Mouse (Mus musculus) 3134 (cell line): Measurements from ENCODE around the gene Glt6d1.
"Not testable (repeated sequence)": the region's sequence is repeated elsewhere in the genome, so short reads cannot be mapped to it uniquely, and the experiment has no call there.

ENCODE experiments used
- DNase-seq: peaks from one replicate; pipeline ENCODE4 v3.0.0-alpha.2; 2011; ENCODE audit warnings: low spot score; ENCODE audit not compliant: insufficient read length; ENCODE audit errors: extremely low read depth

The Glt6d1 gene

DNA sequence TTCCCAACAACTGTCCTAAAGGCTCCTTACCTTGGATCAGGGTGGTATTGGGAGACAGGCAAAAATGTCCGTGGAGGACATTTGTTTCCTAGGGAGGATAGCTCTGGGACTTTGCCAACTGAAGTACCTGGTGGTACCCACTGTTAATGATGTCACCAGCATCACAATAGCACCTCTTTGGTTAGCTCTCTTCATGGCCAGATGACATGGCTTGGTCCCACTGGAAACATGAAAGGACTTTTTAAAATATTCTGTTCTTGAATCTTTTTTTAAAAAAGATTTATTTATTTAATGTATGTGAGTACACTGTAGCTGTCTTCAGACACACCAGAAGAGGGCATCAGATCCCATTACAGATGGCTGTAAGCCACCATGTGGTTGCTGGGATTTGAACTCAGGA lies at the start of gene Glt6d1:
Gene Glt6d1, minus strand, starts transcription at position 101 of the 400 bp plus-strand sequence.
- not testable (repeated sequence) for DNase-seq

DNA sequence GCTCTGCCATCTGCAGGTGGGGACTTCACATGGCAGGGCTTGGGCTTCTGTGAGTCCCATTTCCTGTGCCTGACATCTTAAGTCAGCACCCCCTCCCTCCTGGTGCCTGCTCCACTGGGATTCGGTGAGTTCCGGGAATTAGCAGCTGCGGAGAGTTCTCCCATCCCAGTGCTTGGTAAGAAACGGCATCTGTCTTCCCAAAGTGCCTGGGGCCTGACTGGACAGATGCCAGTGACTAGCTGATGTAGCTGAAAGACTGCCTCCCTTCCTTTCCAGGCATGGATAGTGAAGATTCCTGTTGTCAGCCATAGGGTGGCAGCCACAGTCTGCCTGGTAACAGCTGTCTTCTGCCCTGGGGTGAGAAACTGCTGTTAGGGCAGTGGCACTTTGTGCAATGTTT lies 49.8 kb upstream of the Glt6d1 start:
- peak; percentile 39 for DNase-seq

DNA sequence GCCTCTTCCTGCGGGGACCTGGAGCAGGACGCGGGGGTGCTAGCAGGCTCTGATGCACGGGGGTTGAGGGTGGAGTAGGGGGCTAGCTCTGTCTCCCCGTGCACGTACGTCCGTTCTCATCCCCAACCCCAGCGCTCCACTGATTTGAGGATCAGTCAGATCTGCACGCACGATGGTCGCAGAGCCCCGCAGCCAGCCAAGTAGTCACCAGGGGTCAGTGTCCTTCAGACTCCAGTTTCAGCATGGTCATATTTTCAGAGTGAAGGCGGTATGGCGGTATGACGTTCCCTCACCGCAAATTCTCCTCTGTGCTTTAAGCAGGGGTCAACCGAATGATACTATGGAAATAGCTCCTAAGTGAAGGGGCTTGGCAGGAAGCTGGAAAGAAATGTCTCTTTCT lies 48.6 kb upstream of the Glt6d1 start:
- no peak for DNase-seq

DNA sequence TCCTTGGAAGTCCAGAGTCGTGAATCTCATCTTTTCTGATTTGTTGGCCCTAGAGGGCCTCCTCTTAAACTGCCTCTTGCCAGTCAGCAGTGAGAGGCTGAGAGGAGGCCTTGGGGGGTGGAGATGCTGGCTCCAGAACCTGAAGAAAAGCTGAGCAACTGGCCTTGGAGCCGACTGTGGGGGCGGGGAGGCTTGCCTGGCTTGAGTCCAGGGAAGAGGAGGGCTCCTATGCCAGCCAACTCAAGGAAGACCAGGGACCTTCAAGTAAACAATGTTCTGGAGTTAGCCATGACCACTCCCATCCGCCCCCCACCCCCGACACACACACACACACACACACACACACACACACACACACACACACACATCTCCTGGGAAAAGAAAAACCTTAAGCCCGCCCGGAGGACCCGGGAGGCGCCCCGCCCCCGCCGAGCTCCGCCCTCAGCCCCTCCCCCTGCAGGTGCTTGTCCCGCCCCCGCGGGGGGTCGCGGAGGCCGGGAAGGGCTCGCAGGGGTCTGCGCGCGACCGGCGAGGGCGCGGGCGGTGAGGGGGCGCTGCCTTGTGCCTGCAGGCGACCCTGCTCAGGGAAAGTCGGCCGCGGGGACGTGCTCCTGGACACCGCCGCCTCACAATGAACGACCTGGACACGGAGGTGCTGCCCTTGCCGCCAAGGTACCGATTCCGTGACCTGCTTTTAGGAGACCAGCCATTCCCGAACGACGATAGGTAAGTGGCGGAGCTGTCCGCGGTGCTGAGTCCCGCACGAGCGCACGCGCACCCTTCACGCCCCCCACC lies 47.9 kb upstream of the Glt6d1 start, which contains the start of gene Kcnt1:
Gene Kcnt1, plus strand, starts transcription at position 398 of the 795 bp plus-strand sequence.
- no peak for DNase-seq

DNA sequence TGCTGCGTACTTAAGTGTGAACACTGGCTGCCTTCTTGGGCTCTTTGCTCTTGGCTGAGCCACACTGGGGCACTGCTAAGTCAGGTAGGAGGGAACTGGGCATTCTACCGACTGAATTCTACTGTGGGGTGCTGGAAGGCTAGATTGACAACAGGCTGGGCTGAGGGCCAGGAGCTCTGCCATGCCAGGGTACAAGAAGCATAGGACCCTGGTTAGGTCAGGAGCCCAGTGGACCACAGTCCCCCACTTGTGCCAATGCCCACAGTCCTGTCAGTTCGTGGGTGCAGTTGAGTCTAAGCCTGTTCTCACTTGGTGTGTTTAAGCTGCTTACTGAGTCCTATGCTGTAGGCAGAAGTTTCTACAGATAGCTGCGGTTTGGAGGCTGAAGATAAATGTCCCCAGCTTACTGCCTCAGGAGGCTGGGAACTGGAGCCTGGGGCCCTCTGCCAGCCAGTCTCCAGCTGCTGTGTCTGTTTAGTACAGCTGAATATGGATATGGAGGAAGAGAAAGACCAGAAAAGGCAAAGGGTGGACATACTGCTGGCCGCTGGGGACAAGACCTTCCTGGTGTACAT lies 47.1 kb upstream of the Glt6d1 start:
- no peak for DNase-seq

DNA sequence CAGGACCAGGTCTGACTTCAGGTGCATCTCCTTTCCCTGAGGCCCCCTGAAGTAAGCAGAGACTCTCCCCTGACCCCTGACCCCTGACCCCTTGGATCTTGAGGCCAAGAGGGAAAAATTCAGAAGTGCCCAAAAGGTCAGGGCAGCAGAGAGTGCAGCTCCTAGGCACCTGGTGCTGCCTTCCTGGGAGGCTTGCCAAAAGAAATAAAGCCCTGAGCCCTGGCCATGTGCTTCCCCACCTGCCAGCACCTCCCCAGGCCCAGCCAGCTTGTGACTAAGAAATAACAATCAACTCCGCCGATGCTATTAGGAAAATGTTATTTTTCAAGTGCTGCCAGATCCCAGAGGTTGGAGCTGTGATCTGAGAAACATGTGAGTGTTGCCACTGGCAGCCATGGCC lies 46.4 kb upstream of the Glt6d1 start:
- no peak for DNase-seq

GRCm38 (mm10) chr2:25859891-25860290 lies 44.2 kb upstream of the Glt6d1 start:
- no peak for DNase-seq

DNA sequence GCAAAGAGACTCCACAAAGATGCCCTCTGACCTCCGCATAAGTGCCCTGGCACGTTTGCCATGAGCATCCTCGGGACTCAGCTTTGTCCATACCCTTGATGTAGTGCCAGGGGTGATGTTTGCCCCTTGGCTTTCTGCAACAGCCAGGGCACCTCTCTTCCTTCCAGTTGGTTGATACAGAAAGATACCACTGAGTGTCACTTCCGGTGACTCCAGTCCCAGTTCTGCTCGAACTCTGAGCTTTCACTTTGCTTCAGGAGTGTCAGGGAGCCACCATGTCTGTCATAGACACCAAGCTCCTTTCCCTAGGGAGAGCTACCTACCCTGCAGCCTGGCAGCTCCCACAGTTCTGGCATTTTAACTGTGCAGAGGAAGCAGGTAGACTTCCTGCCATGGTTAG lies 38.4 kb upstream of the Glt6d1 start:
- DNase-seq: no peak

DNA sequence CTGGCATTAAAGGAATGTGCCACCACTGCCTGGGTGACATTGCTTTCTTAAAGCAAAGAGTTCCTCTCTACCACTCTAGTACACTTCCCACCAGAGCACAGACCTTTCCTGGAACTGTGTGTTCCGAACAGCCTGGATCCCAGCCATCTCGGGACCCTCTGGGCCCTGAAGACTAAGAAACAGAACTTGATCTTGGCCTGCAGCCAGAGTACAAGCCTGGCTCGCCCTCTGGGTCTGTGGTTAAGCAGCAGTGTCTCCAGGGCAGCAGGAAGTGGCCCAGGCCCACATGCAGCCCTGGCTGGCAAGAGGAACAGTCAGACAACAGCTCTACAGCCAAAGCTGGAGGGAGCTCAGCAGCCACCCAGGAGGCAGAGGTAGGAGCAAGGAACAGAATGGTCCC lies 37.0 kb upstream of the Glt6d1 start:
- DNase-seq: peak; percentile 48

DNA sequence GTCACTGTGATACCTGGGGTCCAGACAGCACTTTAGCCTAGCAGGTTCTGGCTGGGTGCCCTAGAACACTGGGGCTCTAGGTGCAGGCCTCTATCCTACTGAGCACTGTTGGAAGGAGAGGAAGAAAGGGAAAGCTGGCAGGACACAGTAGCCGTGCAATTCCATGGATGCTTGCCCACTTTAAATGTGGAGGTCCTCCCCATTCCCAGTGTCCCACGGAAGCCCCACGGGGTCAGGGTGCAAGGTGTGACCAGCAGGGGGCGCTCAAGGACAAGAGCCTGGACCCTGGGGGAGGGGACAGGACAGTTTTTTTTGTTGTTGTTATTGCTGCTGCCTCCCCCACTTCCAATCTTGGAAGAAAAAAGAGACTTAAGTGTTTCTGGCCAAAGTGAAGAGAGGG lies 34.7 kb upstream of the Glt6d1 start:
- peak; percentile 33 for DNase-seq

GRCm38 (mm10) chr2:25847226-25847625 lies 31.6 kb upstream of the Glt6d1 start, which contains the start of gene Sohlh1:
TSS of gene Sohlh1 (minus strand) at chr2:25847248.
- no peak for DNase-seq

DNA sequence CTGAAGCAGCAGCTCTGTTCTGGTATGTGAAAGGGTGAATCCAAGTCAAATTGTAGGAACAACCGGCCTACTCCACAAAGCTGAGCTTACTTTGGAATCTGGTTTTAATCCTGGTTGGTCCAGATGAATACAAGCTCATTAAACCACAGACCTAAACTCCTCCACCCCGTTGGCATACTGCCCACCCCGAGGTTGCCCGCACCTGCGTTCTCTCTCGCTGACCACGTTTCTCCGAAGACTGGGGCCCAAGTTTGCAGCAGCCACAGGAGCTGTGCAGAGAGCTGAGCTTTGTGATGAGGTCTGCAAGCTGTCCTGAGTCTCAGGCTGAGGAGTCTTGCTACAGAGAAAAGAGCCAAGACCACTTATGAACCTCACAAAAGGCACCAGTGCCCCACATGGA lies 30.9 kb upstream of the Glt6d1 start:
- DNase-seq: no peak

- no peak for DNase-seq
Measured at GRCm38 (mm10) chr2:25844097-25844496, 28.4 kb upstream of the Glt6d1 start.

DNA sequence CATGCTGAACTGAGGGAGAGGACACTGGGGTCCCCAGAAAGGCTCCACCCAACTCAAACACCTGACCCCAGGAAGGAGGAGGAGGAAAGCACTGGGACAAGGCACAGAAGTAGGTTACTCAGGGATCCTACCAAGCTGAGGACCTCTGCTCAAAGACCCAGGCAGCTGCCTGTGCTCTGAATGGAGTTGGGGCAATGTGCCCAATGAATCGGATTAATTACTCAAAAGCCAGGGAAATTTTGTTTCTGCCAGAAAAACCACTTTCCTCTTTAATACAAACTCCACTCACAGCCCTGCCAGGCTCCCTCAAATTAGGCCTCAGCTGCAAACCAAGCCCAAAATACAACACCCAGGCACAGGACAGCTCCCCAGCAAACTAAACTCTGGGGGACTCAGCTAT lies 27.1 kb upstream of the Glt6d1 start:
- DNase-seq: no peak

DNA sequence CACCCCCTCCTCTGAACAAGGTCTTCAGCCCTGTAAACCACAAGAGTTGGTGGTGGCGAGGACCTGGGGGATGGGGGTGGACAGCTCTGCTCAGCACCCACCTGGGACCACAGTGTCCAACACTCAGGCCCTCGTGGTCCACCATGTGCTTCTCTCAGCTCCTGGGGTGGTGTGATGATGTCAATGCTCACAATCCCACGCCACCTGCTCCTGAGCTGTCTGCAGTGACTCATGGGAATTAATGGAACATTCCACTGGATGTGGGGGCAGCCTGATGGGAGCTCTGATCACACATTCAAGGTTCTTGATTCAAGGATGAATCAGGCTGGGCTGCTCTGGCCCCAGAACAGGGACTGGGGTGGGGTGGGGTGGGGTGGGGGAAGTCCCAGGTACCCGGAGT lies 26.5 kb upstream of the Glt6d1 start:
- peak; percentile 34 for DNase-seq

DNA sequence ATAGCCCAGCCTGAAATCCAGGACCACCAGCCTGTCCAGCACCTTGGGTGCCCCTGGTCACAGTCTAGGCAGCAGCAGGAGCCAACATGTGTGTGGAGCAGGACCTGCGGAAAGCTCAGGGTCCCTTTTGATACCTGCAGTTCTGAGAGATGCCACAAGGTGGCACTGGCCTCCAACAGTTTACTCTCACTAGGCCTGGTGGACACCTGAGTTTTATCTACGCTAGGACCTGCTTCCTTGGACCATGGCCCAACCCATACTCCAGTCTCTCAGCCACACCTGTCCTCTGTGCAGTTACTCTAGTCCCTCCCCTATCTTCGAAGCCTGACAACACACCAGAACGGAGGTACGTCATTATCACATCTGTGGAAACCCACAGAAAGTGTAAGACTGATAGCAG lies 20.6 kb upstream of the Glt6d1 start:
- DNase-seq: no peak

DNA sequence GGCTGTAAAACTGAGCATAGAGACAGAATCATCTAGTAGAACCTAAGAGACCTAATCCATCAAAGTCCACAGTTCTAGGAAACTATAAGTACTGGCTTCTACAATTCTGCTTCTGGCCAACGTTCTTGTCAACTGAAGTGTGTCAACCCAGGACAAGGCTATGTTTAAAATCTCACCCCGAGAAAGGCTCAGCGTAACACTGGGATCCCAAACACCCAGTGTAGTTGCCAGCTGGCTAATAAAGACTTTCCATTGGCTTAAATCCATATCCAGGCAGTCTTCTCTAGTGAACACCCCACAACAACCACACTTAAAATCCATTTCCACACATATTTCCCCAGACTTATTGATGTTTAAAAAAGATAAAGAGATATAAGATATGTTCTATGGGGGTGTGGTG lies 15.1 kb upstream of the Glt6d1 start:
- DNase-seq: no peak

- no peak for DNase-seq
Measured at GRCm38 (mm10) chr2:25828344-25828947, 12.8 kb upstream of the Glt6d1 start.

- no peak for DNase-seq
Measured at GRCm38 (mm10) chr2:25824751-25825150, 9.1 kb upstream of the Glt6d1 start.

- peak; percentile 35 for DNase-seq
Measured at GRCm38 (mm10) chr2:25822806-25823205, 7.2 kb upstream of the Glt6d1 start, which contains the start of gene Lcn9. TSS of gene Lcn9 (plus strand) at chr2:25823153.

DNA sequence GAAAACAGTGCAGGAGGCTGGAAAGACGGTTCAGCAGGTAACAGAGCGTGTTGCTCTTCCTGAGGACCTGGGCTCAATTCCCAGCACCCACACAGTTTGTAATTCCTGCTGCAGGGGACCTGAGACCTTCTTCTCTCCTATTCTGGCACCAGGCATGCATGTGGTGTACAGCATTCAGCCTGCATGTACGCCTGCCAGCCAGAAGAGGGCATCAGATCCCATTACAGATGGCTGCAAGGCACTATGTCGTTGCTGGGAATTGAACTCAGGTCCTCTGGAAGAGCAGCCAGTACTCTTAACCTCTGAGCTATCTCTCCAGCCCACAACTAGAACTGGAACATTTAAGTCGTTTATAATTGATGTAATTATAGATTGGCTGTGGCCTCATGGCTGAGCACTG lies 2.3 kb downstream of the Glt6d1 start:
- DNase-seq: no peak

DNA sequence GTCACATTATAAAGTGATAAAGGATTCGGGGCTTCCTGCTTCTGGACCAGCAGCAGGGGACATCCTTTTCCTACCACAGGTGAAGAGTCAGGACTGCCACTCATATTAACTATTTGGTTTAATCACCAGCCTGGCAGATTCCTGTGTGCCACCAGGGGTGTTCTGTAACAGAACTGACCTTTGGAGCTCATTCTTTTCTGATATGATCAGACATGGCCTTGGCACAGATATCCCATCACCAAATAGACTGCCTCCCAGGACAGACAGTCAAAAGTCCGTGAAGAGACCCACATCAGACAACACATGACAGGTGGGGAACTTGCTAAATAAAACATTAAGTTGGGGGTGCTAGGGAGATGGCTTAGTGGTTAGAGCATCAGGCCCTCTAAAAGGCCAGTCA lies 3.9 kb downstream of the Glt6d1 start:
- DNase-seq: no peak
